Mouse (Mus musculus): ENCODE data around the gene Ap1b1.

GRCm38 (mm10) chr11:5009354-5010074 is 22.9 kb downstream of the Ap1b1 start:
- TF ChIP-seq POLR2A (IDR thresholded peaks at IDR 0.05; ENCODE audit: control insufficient read depth, extremely low read depth, insufficient read depth, low read length, poor library complexity), result no peak
- no peak for TF ChIP-seq CTCF (IDR thresholded peaks at IDR 0.05; ENCODE audit: borderline replicate concordance, control insufficient read depth, extremely low read depth, insufficient read depth, low read length, poor library complexity)

All from thymus, adult 2 months (tissue).